Mouse (Mus musculus) c-Kit-negative CD71-positive TER-119-positive erythroid progenitor cells, embryonic 14.5 days (primary cell): ENCODE data around the gene Tnni2.

Experiments
- DNase-seq: peaks from one replicate; pipeline ENCODE4 v3.0.0-alpha.2; 2013; ENCODE audit warnings: low read depth, low spot score

Tnni2 gene

DNA sequence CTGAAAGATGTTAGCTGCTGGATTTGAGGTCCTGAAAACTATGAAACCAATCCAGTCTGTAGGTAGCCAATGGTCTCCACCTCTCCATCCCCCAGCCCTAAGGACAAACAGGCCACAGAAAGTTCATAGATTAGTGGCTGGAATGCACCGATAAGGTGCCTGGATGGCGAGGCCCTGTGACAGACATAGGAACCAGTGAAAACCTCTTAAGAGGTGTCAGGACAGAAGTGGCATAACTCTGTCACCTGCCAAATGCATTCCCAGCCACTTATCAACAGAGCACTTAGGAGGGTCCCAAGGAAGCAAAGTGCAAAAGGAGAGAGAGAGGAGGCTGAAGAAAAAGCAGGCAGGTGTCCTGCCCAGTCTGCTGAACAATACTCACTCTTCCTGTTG, 17.7 kb downstream of the Tnni2 start:
- DNase-seq, result no peak

GRCm38 (mm10) chr7:142460636-142461077, 19.0 kb downstream of the Tnni2 start, which contains the start of gene Lsp1:
Lsp1 (plus strand) TSS chr7:142460809.
- no peak for DNase-seq

GRCm38 (mm10) chr7:142461446-142461845, 19.8 kb downstream of the Tnni2 start:
- no peak for DNase-seq

GRCm38 (mm10) chr7:142462190-142462589, 20.6 kb downstream of the Tnni2 start:
- no peak for DNase-seq

GRCm38 (mm10) chr7:142462594-142463078, 21.0 kb downstream of the Tnni2 start:
- DNase-seq, result no peak

GRCm38 (mm10) chr7:142470171-142470691, 28.6 kb downstream of the Tnni2 start:
- no peak for DNase-seq

DNA sequence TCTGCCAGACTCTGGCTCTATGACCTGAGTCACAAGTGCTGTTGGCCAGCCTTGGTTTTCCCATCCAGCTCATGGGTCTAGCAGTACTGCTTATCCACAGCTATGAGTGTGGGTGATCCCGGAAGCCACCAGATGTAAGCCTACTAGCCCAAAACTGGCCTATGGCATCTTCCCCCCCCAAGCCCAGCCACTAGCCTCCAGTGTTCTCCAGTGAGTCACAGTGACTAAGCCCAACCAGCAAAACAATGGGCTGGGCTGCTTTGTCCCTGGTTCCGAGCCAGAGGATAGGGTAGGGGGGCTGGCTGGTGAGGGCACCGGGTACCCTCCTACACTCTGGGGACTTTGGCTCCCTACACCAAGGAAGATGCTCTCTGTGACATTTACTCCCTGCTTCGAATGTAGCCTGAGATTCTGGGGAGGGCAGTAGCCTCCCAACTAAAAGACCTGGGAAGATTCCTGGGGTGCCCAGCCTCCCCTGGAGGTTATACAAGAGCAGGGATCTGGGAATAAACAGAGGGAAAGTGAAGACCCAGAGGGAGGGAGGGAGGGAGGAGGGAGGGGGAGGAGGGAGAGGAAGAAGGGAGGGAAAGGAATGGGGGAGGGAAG, 29.3 kb downstream of the Tnni2 start:
- DNase-seq, result no peak

DNA sequence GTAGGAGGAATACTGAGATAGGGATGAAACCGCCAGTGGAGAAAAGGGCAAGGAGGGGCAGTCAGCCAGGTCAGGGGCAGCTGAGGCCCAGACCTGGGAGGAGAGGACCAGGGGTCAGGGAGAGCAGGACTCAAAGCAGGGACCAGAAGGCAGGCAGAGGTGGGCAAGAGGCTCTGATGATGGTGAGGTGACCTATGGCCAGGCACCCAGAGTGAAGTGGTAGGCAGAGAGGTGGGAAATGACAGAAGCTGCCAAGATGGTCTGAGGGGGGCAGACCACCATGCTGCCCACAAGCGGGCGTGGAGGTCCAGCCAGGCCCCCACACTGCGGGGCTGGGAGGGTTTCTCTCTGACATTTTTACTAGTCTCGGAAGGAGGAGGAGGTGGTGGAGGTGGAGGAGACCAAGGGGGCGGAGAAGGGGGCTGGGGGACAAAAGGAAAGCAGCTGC, 29.8 kb downstream of the Tnni2 start:
- no peak for DNase-seq

DNA sequence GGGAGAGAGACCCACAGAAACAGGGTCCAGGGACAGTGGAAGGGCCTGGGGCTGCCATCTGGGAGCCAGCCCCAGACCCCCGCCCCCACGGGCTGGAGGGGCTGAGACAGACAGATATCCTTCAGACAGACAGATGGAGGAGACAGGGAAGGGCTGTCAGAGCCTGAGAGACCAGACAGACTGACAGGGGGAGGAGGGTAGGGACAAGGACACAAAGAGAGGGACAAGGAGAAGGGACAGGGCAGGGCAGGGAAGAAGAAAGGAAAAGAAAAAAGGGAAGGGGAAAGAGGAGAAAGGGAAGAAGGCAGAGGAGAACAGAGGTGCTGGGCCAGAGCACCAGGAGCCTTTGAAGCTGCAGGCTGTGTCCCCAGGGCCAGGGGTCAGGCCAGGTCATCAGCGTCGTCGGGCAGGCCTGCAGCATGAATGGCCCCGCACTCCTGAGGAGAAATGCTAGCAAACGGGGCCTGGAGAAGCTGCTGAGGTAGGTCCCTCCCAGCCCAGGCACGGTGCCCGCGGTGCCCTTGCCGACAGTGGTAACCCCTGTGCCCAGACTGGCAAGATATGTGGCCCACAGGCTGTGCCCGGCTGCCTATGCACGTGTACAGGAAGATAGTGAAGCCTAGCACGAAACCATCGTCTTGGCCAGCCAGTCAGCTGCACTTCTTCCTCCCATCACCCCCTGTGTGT, 30.4 kb downstream of the Tnni2 start:
- no peak for DNase-seq

DNA sequence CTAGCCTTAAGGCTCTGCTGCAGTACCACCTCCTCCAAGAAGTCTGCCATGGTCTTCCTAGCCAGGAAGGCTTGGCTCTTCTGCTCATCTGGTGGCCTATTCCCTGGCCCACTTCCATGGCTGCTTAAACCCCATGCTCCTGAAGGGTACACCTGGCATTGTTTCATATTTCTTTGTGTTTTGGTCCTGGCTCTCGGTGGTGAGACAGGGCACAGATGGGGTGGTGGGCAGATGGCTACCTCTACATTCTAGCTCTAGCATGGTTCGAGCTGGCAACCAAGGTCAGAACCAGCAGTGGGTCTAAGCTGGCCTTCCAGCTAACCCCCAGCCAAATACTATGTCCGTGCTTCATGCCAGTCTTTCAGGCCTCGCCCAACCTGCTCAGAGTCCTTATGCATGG, 31.3 kb downstream of the Tnni2 start:
- no peak for DNase-seq

- DNase-seq, result no peak
Measured at GRCm38 (mm10) chr7:142473476-142473875, 31.9 kb downstream of the Tnni2 start.

GRCm38 (mm10) chr7:142474799-142475198, 33.2 kb downstream of the Tnni2 start:
- DNase-seq, result no peak

DNA sequence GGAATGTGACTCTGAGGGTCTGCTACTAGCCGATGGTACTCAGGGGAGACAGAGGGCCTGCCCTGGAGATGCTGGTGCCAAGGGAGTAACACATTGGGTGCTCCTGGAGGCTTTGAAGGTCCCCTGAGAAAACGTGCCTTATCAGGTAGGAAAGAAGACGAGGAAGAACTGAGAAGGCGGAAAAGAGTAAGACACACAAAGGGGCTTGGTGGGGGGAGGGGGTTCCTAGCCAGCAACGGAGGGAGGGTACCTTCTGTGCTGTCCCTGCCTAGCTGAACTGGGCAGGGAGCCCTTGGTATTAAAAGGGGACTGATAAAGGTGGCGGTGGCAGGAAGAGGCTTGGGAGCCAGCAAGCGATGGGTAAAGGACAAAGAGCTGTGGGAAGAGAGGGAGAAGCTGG, 34.0 kb downstream of the Tnni2 start:
- DNase-seq, result no peak

DNA sequence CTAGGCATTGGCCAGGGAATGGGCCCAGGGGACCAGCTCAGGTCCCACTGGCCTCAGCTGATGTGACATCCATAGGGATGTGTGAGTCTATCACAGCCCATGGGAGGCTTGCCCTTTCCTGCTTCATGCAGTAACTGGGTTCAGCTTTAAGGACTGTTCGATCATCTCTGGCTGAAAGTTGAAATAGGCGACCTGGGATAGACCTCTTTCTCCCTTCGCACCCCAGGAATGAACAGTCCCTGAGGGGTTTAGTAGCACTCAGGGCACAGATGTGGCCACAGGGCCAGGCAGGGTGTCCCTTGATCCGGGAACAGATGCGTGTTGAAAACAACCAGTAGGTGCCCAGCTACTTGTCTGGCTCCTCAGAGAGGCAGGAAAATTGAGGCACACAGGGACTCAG, 34.7 kb downstream of the Tnni2 start:
- DNase-seq, result no peak

GRCm38 (mm10) chr7:142476795-142477452, 35.3 kb downstream of the Tnni2 start:
- no peak for DNase-seq

- no peak for DNase-seq
Measured at GRCm38 (mm10) chr7:142478001-142478400, 36.4 kb downstream of the Tnni2 start.

GRCm38 (mm10) chr7:142478574-142478973, 37.0 kb downstream of the Tnni2 start:
- no peak for DNase-seq

- no peak for DNase-seq
Measured at GRCm38 (mm10) chr7:142479307-142479706, 37.7 kb downstream of the Tnni2 start.

GRCm38 (mm10) chr7:142479886-142480285, 38.3 kb downstream of the Tnni2 start:
- no peak for DNase-seq

- no peak for DNase-seq
Measured at GRCm38 (mm10) chr7:142480661-142481060, 39.1 kb downstream of the Tnni2 start.

DNA sequence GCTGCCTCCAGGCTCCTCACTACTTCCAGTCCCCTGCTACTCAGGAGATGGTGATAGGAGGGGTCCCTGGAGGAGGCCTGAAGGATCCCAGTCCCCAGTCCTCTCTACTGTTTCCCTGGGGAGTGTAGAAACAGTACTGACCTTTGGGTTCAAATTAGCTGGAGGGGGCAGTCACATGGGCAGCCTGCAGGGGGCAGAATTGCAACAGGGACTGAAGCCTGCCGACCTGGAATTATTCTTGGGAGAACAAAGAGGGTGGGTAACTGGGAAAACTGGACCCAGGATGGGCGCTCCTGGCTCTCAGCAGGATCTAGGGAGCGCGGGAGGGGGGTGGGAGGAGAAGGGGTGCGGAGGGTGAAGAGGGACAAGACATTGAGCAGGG, 39.6 kb downstream of the Tnni2 start:
- no peak for DNase-seq

DNA sequence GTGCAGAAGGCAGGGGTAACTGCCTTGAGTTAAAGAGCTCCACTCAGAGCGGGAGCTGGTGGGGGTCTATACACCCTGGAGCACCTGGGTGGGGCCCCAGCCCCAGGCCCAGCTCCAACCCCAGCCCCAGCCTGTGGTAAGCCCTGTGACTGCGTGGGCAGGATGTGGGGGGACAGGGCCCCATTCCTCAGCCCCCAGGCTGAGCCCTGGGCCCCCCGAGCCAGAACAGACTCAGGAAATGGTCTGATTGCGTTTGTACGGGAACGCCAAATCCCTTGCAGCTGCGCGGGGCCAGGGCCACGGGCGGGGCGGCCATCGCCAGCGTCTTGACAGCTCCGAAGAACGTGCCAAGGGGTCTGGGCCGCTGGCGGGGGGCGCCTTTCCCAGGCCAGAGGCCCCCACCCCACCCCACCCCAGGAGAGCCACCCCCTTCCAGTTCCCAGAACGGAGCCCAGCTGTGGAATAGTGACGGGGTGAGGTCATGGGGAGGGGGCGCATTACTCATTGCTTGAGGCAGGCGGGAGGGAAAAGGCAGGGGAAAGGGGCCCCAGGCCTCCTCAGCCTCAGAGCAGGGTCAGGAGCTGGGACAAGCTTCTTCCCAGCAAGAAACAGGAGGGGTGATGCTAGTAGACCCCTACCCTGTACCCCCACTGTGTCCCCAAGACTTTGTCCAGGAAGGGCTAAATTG, 40.1 kb downstream of the Tnni2 start:
- DNase-seq, result no peak
